Mouse (Mus musculus): ENCODE data around the gene Dio1.

- TF ChIP-seq POLR2A (IDR thresholded peaks at IDR 0.05; ENCODE audit: low read depth, low read length) (no peak), CTCF (IDR thresholded peaks at IDR 0.05; ENCODE audit: borderline replicate concordance, insufficient read depth, low read length) (no peak)
These were observed 58.9 kb downstream of the Dio1 start for GRCm38 (mm10) chr4:107248061-107248460.
